Mouse (Mus musculus) thymus, adult 2 months (tissue): ENCODE results near the gene Slc22a12.

Experiments
- CTCF ChIP-seq: fragments of 200-500 bp; IDR thresholded peaks from 2 replicates; pipeline ENCODE4 v1.5.1; 2012; ENCODE audit warnings: mild to moderate bottlenecking, control low read depth, low read length, moderate library complexity, borderline replicate concordance; ENCODE audit not compliant: control insufficient read depth, poor library complexity, insufficient read depth; ENCODE audit errors: extremely low read depth
- POLR2A ChIP-seq: fragments of 200-500 bp; IDR thresholded peaks from 2 replicates; pipeline ENCODE4 v1.6.1; 2012; ENCODE audit warnings: mild to moderate bottlenecking, low read length, control low read depth, moderate library complexity; ENCODE audit not compliant: control insufficient read depth, poor library complexity, insufficient read depth; ENCODE audit errors: extremely low read depth

GRCm38 (mm10) chr19:6504656-6505045 lies 38.2 kb downstream of the Slc22a12 start:
- TF ChIP-seq POLR2A (no peak), CTCF (no peak)
